Mouse (Mus musculus) embryonic facial prominence, embryonic 13.5 days (tissue): Measurements from ENCODE around the gene Prom2. TPM values are rescaled to one million over a fixed set of nuclear protein-coding genes. Genes with fewer than 3 reads are reported as not detected.

ENCODE experiments used
- ATAC-seq: fragments of 200-750 bp; cut with Nextera tagmentation; 2 replicates; pipeline ENCODE4 v1.8.0; 2017; ENCODE audit warnings: low read depth; ENCODE audit not compliant: insufficient number of reproducible peaks, insufficient read depth, low FRiP score, low TSS enrichment
- H3K27ac ChIP-seq: fragments of 300-500 bp; sonication (generic); 2 replicates; pipeline ENCODE4 v1.5.1; 2015; ENCODE audit warnings: moderate library complexity, mild to moderate bottlenecking, inconsistent platforms
- H3K27me3 ChIP-seq: fragments of 300-500 bp; sonication (generic); 2 replicates; pipeline ENCODE4 v1.6.1; 2015; ENCODE audit warnings: mild to moderate bottlenecking, inconsistent platforms
- H3K36me3 ChIP-seq: fragments of 300-500 bp; sonication (generic); 2 replicates; pipeline ENCODE4 v1.6.1; 2015; ENCODE audit warnings: mild to moderate bottlenecking, inconsistent platforms
- H3K4me1 ChIP-seq: fragments of 300-500 bp; sonication (generic); 2 replicates; pipeline ENCODE4 v1.6.1; 2015; ENCODE audit warnings: inconsistent platforms
- H3K4me2 ChIP-seq: fragments of 300-500 bp; sonication (generic); 2 replicates; pipeline ENCODE4 v1.6.1; 2015; ENCODE audit warnings: moderate library complexity, mild to moderate bottlenecking, inconsistent platforms
- H3K4me3 ChIP-seq: fragments of 300-500 bp; sonication (generic); 2 replicates; pipeline ENCODE4 v1.5.1; 2015; ENCODE audit warnings: mild to moderate bottlenecking, inconsistent platforms
- H3K9ac ChIP-seq: fragments of 300-500 bp; sonication (generic); 2 replicates; pipeline ENCODE4 v1.6.1; 2015; ENCODE audit warnings: mild to moderate bottlenecking, inconsistent platforms
- H3K9me3 ChIP-seq: fragments of 300-500 bp; sonication (generic); 2 replicates; pipeline ENCODE4 v1.6.1; 2016; ENCODE audit warnings: inconsistent platforms
- WGBS: fragments of 180-500 bp; shearing (Covaris S2); methylation state at CpG from one replicate; pipeline ENCODE4 v1.1.7; 2015; ENCODE audit warnings: mixed read lengths; 5-methylcytosine and 5-hydroxymethylcytosine counted together
- polyA plus RNA-seq: library from polyadenylated mRNA; unstranded; fragments of >200 nt; fragmentation: Nextera tagmentation; extraction: Ambion mirVana; gene quantifications from 2 replicates; pipeline ENCODE4 v1.2.1, GENCODE M21; 2015

Prom2 gene
- polyA plus RNA-seq, 1 experiment from 2014 or later: 3.0 TPM

DNA sequence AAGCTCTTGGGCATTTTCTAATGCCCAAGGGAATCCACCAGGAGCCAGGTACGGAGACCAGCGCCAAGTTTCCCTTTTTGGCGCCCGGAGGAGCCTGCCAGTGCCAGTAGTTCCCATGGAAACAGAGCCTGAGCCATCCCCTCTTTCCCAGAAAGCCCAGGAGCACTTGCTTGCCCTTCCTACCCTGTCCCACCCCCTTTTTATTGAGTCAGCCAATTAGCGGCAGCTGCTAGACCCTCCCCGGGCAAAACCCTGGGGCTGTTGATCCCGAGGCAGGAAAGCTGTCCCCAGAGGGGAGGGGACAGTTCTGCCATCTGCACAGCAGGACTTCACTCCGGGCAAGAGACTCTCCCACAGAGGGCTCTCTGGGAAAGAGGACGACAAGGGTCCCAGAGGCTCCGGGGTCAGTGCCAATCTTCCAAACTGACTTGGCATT, 19.2 kb downstream of the Prom2 start, which contains the start of gene Kcnip3:
TSS of gene Kcnip3 (minus strand) at position 89 of the 436 bp plus-strand sequence.
- ATAC-seq: no peak; the same call in 1 of the 2 replicates
- H3K27ac ChIP-seq: peak within 1 kb of the TSS; percentile 39; the same call in 1 of the 2 replicates

DNA sequence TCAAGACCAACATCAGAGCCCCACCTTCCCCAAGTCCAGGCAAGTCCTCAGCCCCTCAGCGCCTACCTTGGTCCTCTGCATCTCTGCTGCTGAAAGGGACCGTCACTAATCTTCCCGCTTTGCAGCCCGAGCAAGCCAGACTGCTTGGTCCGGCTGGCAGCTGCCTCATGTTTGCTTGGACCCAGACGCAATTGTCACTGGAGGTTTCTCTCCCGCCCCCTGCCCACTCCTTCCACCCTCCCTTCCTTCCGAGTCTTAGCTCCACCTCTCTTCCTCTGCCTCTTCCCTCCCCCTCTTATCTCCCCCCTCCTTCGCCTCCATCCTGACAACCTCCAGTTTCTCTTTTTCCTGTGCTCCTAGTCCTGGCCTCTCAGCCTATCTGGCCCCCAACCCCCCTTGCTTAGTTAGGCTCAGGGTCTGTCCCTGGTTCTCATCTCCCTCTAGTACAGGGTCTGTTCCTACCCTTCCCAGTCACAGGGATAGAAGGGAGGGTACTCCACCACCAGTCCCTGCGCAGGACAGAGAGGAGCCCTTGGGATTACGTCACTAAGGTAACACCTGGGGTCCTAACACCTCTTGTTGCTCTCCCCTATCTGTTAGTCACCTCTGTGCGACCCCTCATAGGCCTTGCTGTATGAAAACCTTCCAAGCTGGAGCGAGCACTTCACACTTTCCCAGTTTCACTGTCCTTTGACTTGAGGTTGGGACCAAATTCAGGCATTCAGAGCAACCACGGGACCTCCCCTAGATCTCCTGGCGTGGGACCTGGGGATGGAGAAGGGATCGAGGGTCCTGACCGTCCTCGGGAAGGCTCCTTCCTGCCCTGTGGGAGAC, 19.9 kb downstream of the Prom2 start:
- Histone ChIP-seq H3K4me1 (peaks cover 17% of the 10 kb centered on the region), H3K4me3 (peak overlapping the region; percentile 30), H3K4me2 (peak overlapping the region; percentile 59), H3K9ac (peak overlapping the region; percentile 58), H3K9me3 (no peaks in the 10 kb centered on the region), H3K36me3 (no peaks in the 10 kb centered on the region), H3K27ac (peak overlapping the region; percentile 39; the same call in 1 of the 2 replicates), H3K27me3 (peaks cover 4% of the 10 kb centered on the region; the same call in 1 of the 2 replicates)
- 1% methylated on average over 18 of the region's 18 CpGs for WGBS
- ATAC-seq: no peak

More for the DNA sequence above, 19.2 kb downstream of the Prom2 start, which contains the start of gene Kcnip3:
- H3K27me3 ChIP-seq: peaks cover 4% of the 10 kb centered on the region; the same call in 1 of the 2 replicates
- WGBS: 3% methylated on average over 10 of the region's 10 CpGs
- peaks cover 17% of the 10 kb centered on the region for H3K4me1 ChIP-seq
- peak within 1 kb of the TSS; percentile 59 for H3K4me2 ChIP-seq
- H3K9me3 ChIP-seq: no peaks in the 10 kb centered on the region
- peak within 1 kb of the TSS; percentile 58 for H3K9ac ChIP-seq
- no peaks in the 10 kb centered on the region for H3K36me3 ChIP-seq
- peak within 1 kb of the TSS; percentile 30 for H3K4me3 ChIP-seq

DNA sequence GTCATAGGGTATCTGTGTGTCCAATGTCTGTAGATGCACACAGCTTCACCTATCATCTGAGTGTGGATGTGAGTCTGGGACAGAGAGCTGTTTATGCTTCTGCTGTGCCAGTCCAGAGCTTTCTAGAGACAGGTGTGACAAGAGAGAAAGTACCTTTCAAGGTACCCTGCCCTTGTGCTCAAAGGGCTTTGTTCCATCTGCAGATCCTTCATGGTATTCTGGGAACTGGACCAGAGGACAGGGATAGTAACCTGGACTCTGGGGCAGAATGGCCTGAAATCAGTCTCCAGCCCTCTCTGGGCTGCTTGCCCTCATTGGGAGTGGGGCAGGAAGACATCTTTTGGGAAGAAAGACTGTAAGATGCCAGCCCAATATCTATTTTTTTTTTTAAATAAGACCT, 21.1 kb downstream of the Prom2 start:
- H3K4me1 ChIP-seq: peaks cover 17% of the 10 kb centered on the region
- no peaks in the 10 kb centered on the region for H3K36me3 ChIP-seq
- H3K9ac ChIP-seq: no peak overlapping the region
- H3K4me2 ChIP-seq: no peak overlapping the region
- H3K4me3 ChIP-seq: no peak overlapping the region
- no peaks in the 10 kb centered on the region for H3K9me3 ChIP-seq
- ATAC-seq: no peak
- H3K27me3 ChIP-seq: peaks cover 4% of the 10 kb centered on the region; the same call in 1 of the 2 replicates
- no peak overlapping the region for H3K27ac ChIP-seq

DNA sequence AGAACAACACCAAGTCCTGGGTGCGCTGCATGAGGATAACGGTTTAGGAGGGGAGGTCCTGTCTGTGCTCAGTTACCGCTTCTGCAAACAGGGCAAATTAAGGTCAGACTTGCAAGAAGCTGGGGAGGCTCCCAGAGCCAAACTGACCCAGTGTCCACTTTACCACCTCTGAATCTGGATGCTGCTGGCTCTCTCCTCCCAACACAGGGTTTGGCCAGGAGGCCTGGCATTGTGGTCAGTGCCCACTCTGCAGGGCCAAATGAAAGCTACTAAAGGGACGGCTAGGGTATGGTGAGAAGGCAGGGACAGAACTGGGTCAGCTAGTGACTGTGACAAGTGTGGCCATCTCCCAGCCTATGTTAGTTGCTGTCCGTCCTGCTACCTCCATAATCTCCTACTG, 22.0 kb downstream of the Prom2 start:
- no peak for ATAC-seq
- no peak overlapping the region for H3K4me2 ChIP-seq
- no peak overlapping the region for H3K4me3 ChIP-seq
- no peaks in the 10 kb centered on the region for H3K9me3 ChIP-seq
- peaks cover 4% of the 10 kb centered on the region; the same call in 1 of the 2 replicates for H3K27me3 ChIP-seq
- no peak overlapping the region for H3K27ac ChIP-seq
- WGBS: 77% methylated on average over 5 of the region's 5 CpGs
- H3K4me1 ChIP-seq: peaks cover 17% of the 10 kb centered on the region
- no peak overlapping the region for H3K9ac ChIP-seq
- no peaks in the 10 kb centered on the region for H3K36me3 ChIP-seq

DNA sequence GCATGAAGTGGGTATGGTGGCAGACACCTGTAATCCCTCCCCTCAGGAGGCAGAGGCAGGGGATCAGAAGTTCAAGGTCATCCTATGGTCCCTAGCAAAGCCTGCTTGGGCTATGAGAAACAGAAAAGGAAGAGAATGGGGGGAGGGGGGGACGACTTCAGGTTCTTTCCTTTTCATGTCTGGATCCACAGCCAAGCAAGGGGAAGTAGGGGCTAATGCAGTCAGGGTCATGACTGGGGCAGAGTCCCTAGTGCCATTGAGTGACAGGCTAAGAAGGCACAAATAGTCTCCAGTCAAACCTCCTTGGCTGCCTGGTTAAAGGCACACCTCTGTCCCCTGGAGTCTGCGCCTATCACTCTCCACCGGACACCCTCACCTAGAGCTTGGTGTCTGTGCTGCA, 22.4 kb downstream of the Prom2 start:
- no peak overlapping the region for H3K4me2 ChIP-seq
- peaks cover 4% of the 10 kb centered on the region; the same call in 1 of the 2 replicates for H3K27me3 ChIP-seq
- no peak for ATAC-seq
- H3K4me3 ChIP-seq: no peak overlapping the region
- no peaks in the 10 kb centered on the region for H3K9me3 ChIP-seq
- no peak overlapping the region for H3K27ac ChIP-seq
- WGBS: 69% methylated on average over 3 of the region's 3 CpGs
- H3K9ac ChIP-seq: no peak overlapping the region
- peaks cover 17% of the 10 kb centered on the region for H3K4me1 ChIP-seq
- H3K36me3 ChIP-seq: no peaks in the 10 kb centered on the region

DNA sequence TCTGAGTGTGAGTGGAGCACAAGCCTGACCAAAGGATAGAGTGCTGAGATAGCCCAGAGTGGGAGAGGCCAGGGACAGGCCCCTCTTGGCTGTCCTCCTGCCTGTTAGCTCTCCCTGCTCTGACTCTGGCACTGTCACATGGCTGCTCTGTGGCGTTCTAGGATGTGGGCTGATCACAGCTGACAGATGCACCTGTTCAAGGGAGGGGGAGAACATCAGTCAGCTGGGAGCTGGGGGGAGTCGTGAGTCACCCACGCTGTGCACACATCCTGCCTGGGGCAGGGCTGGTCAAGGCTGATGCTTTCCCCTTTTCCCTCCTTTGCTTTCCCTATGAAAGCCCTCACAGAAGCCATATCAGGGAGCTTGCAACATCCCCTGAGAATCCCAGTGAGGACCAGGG, 23.0 kb downstream of the Prom2 start:
- Histone ChIP-seq H3K4me2 (no peak overlapping the region), H3K27me3 (peaks cover 4% of the 10 kb centered on the region; the same call in 1 of the 2 replicates), H3K4me1 (peaks cover 17% of the 10 kb centered on the region), H3K9ac (no peak overlapping the region), H3K27ac (no peak overlapping the region), H3K4me3 (no peak overlapping the region), H3K9me3 (no peaks in the 10 kb centered on the region), H3K36me3 (no peaks in the 10 kb centered on the region)
- WGBS: 53% methylated on average over 3 of the region's 3 CpGs
- ATAC-seq: no peak

DNA sequence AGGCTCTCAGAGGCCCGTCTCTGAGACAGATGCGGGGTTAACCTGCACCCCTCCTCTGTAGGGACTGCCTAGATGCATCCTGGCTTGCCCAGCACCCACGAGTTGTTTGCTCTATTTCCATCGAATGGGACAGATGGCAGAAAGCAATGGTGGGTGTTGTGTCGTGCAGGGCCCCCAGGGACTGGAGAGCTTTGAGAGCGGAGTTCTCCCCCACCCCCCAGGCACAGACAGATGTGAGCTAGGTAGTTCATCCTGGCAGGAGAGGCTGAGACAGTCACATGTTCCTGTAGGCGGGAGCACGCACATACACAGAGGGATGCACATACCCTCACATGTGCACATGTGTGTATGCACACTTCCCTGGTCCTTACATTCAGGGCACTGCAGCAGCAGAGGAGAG, 24.2 kb downstream of the Prom2 start:
- peaks cover 15% of the 10 kb centered on the region for H3K4me1 ChIP-seq
- no peaks in the 10 kb centered on the region for H3K36me3 ChIP-seq
- H3K27me3 ChIP-seq: no peaks in the 10 kb centered on the region
- no peak overlapping the region for H3K27ac ChIP-seq
- no peak overlapping the region for H3K4me3 ChIP-seq
- no peaks in the 10 kb centered on the region for H3K9me3 ChIP-seq
- 64% methylated on average over 8 of the region's 8 CpGs for WGBS
- ATAC-seq: no peak
- H3K9ac ChIP-seq: no peak overlapping the region
- no peak overlapping the region for H3K4me2 ChIP-seq

DNA sequence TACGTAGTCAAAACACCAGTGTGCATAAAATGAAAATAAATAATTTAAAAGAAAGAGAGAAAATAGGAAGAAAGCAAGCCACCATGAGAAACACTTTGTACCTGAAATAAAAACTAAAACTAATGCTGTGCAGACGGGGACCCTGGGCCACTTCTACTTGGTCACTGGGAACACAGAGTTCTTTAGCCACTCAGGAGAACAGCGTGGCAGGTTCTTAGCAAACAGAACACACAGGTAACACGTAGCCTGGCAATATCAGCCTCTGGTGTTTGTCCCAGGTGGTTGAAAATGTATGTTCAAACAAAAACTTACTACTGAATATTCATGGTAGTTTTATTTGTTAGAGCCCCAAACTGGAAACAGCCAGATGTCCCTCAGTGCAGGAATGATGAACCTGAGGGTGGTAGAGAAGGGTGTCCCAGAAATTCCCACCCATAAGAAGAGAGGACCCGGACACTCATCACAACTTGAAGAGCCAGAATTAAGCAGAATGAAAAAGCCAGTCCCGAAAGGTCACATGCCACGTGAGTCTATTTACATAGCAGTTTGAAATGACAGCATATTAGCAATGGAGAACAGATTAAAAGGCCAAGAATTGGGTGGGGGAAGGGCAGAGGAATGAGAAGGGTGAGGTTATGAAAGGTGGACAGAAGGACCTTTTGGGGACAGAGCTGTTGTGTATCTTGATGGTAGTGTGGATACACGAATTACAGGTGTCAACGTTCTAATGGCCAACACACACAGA, 26.7 kb downstream of the Prom2 start:
- WGBS: 77% methylated on average over 9 of the region's 9 CpGs
- Histone ChIP-seq H3K36me3 (no peaks in the 10 kb centered on the region), H3K4me1 (peaks cover 12% of the 10 kb centered on the region), H3K27ac (no peak overlapping the region), H3K9ac (no peak overlapping the region), H3K4me3 (no peak overlapping the region), H3K4me2 (no peak overlapping the region), H3K27me3 (no peaks in the 10 kb centered on the region), H3K9me3 (no peaks in the 10 kb centered on the region)
- no peak for ATAC-seq

DNA sequence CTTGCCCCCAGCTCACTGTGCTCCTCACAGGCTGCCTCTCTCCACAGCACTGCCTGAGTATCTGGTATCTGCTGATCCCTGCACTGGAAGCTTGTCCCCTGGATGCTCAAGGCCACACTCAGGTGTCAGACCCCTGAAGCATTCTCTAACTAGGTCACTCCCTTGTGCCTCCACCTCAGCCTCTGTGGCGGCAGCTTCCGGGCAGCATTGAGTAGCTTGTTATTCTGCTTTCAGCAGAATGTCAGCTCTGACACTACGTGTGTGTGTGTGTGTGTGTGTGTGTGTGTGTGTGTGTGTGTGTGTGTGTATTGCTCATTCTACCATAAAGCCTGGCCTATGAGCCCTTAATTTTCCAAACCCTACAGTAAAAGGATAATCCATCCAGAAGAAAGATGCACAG, 28.0 kb downstream of the Prom2 start:
- WGBS: 71% methylated on average over 3 of the region's 3 CpGs

DNA sequence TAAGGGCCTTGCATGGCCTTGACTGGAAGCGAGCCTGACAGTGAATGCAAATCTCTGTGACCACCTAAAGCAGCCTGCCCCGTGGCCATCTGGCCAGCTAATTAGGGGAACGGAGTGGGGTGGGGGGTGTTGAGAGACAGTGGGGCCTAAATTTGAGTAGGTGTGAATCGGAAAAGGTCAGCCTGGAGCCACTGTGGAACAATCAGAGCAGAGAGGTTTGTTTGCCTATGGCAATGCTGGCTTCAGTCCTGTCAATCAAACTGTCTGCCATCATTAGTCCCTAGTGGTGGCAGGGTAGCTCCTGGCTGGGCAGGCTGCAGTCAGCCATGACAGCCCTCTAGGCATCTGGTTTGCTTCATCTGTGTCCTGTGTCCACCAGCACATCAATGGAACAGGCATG, 29.8 kb downstream of the Prom2 start:
- H3K9ac ChIP-seq: no peak overlapping the region
- H3K4me3 ChIP-seq: no peak overlapping the region
- ATAC-seq: no peak
- H3K27ac ChIP-seq: no peak overlapping the region
- H3K4me1 ChIP-seq: peaks cover 24% of the 10 kb centered on the region
- H3K27me3 ChIP-seq: no peaks in the 10 kb centered on the region
- no peaks in the 10 kb centered on the region for H3K9me3 ChIP-seq
- H3K36me3 ChIP-seq: no peaks in the 10 kb centered on the region
- 30% methylated on average over 4 of the region's 4 CpGs for WGBS
- no peak overlapping the region for H3K4me2 ChIP-seq

More for the DNA sequence above, 28.0 kb downstream of the Prom2 start:
- no peak for ATAC-seq
- Histone ChIP-seq H3K9ac (no peak overlapping the region), H3K27ac (no peak overlapping the region), H3K4me2 (no peak overlapping the region), H3K27me3 (no peaks in the 10 kb centered on the region), H3K9me3 (no peaks in the 10 kb centered on the region), H3K4me3 (no peak overlapping the region), H3K4me1 (peaks cover 16% of the 10 kb centered on the region), H3K36me3 (no peaks in the 10 kb centered on the region)

DNA sequence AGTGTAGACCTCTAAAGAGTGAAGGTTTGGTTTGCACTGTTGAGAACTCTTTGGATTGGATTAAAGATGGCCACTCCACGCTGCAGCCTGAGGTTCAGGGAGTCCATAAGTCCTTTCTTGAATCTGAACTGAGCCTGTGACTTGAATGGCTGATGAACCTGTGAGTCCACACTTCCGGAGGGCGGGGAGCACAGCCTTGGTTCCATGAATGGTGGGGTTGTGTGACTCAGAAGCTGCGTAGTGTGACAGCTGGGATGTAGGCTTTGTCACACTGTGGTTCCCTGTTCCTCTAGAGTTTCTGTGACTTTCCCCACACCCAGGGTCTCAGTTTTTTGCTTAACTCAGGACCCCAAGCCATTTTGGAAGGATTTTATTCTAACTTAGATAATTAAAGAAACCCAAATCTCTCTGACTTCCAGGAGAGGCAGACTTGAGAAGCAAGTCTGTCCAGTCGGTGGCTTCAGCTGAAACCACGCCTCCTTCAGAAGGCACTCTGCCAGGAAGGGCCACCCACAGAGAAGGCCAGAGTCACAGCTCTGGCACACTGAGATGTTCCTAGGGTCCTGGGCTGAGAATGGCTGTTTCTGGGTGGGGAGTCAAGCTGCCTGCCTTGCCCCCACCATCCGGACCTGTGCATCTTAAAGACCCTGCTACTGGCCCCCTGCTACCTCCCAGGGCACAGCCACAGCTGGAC, 33.2 kb downstream of the Prom2 start:
- peak overlapping the region; percentile 21; the same call in 1 of the 2 replicates for H3K9ac ChIP-seq
- no peaks in the 10 kb centered on the region for H3K36me3 ChIP-seq
- 54% methylated on average over 7 of the region's 7 CpGs for WGBS
- no peak for ATAC-seq
- no peak overlapping the region for H3K27ac ChIP-seq
- peaks cover 24% of the 10 kb centered on the region for H3K4me1 ChIP-seq
- no peaks in the 10 kb centered on the region for H3K27me3 ChIP-seq
- no peak overlapping the region for H3K4me2 ChIP-seq
- H3K4me3 ChIP-seq: no peak overlapping the region
- no peaks in the 10 kb centered on the region for H3K9me3 ChIP-seq
